Mouse (Mus musculus) lung, embryonic 14.5 days (tissue): ENCODE data around the gene Slc9a1. TPM values are rescaled to one million over a fixed set of nuclear protein-coding genes. Genes with fewer than 3 reads are reported as not detected.

Experiments
- ATAC-seq: fragments of 200-750 bp; cut with Nextera tagmentation; 2 replicates; pipeline ENCODE4 v1.8.0; 2017; ENCODE audit warnings: mild to moderate bottlenecking, moderate TSS enrichment, moderate library complexity; ENCODE audit not compliant: insufficient read depth
- DNase-seq: peaks from one replicate; pipeline ENCODE4 v3.0.0-alpha.2; 2015
- H3K27ac ChIP-seq: fragments of 300-500 bp; sonication (generic); 2 replicates; pipeline ENCODE4 v1.5.1; 2014; ENCODE audit warnings: low read depth, mild to moderate bottlenecking, moderate library complexity
- H3K27me3 ChIP-seq: fragments of 300-500 bp; sonication (generic); 2 replicates; pipeline ENCODE4 v1.6.1; 2014; ENCODE audit warnings: low read length, control low read depth; ENCODE audit not compliant: insufficient read depth
- H3K36me3 ChIP-seq: fragments of 300-500 bp; sonication (generic); 2 replicates; pipeline ENCODE4 v1.6.1; 2014; ENCODE audit warnings: control low read depth; ENCODE audit not compliant: insufficient read depth
- H3K4me1 ChIP-seq: fragments of 300-500 bp; sonication (generic); 2 replicates; pipeline ENCODE4 v1.6.1; 2014; ENCODE audit warnings: antibody characterized with exemption, control low read depth; ENCODE audit not compliant: insufficient read depth
- H3K4me2 ChIP-seq: fragments of 300-500 bp; sonication (generic); 2 replicates; pipeline ENCODE4 v1.6.1; 2014; ENCODE audit warnings: mild to moderate bottlenecking
- H3K4me3 ChIP-seq: fragments of 300-500 bp; sonication (generic); 2 replicates; pipeline ENCODE4 v1.5.1; 2014; ENCODE audit warnings: low read depth, low read length
- H3K9ac ChIP-seq: fragments of 300-500 bp; sonication (generic); 2 replicates; pipeline ENCODE4 v1.6.1; 2014
- H3K9me3 ChIP-seq: fragments of 300-500 bp; sonication (generic); 2 replicates; pipeline ENCODE4 v1.6.1; 2016; ENCODE audit warnings: low read depth, low read length, control low read depth
- CTCF ChIP-seq: IDR thresholded peaks from 2 replicates; pipeline ENCODE4 v1.5.1; 2016; ENCODE audit warnings: antibody characterized with exemption, low read depth
- WGBS: fragments of 180-500 bp; shearing (Covaris S2); extraction: QIAGEN DNeasy Blood & Tissue Kit; methylation state at CpG from one replicate; pipeline ENCODE4 v1.1.7; 2014; 5-methylcytosine and 5-hydroxymethylcytosine counted together
- polyA plus RNA-seq: library from polyadenylated mRNA; unstranded; fragments of >200 nt; fragmentation: Nextera tagmentation; extraction: Ambion mirVana; gene quantifications from 2 replicates; pipeline ENCODE4 v1.2.1, GENCODE M21; 2014

The Slc9a1 gene
- 8.7 and 9.7 TPM in 2 replicates for polyA plus RNA-seq

DNA sequence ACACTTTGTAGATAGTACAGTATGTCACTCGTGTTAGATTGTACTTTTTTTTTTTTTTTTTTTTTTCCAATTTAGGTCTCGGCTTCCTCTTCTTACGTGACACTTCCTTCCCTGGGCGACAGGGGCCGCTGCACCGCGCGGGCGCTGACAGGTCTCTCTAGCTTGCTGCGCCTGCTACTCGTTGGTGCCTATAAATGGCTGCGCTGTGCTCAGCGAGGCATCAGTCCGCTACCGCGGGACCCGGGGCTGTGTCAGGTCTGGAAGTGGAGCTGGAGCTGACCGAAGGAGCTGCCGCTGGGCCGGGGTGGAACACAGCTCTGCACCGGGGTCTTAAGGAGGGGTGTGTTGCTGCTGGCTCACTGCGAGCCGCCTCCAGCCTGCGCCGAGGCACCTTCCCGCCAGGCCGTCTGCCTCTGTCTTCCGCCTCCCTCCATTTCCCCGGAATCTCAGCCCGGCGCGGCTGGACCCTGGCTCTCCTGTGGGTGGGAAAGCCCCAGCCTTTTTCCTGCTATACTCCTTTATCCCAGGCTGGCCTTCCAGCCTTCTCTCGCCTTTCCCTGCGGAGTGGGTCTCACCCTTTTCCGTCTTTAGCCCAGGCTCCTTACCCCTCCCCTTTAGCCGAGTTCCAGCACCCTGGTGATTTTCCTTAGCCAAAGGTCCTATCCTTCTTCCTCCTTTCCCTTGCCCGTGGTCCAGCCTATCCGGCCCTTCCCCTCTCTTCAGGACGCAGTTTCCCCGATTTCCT, at the start of gene Slc9a1:
Gene Slc9a1 (plus strand): TSS at position 154 of the 745 bp plus-strand sequence.
- H3K4me1 ChIP-seq = peaks cover 29% of the 10 kb centered on the region
- peak within 1 kb of the TSS; percentile 83 for H3K27ac ChIP-seq
- WGBS = under 1% methylated on average over 40 of the region's 40 CpGs
- no peaks in the 10 kb centered on the region; the same call in 1 of the 2 replicates for H3K36me3 ChIP-seq
- DNase-seq (peak; percentile 97), ATAC-seq (peak; percentile 98)
- H3K4me3 ChIP-seq = peak within 1 kb of the TSS; percentile 90
- peak within 1 kb of the TSS; percentile 78 for H3K4me2 ChIP-seq
- peak; percentile 90 for TF ChIP-seq CTCF
- H3K9ac ChIP-seq = peak within 1 kb of the TSS; percentile 90
- H3K9me3 ChIP-seq = no peaks in the 10 kb centered on the region
- no peaks in the 10 kb centered on the region for H3K27me3 ChIP-seq

DNA sequence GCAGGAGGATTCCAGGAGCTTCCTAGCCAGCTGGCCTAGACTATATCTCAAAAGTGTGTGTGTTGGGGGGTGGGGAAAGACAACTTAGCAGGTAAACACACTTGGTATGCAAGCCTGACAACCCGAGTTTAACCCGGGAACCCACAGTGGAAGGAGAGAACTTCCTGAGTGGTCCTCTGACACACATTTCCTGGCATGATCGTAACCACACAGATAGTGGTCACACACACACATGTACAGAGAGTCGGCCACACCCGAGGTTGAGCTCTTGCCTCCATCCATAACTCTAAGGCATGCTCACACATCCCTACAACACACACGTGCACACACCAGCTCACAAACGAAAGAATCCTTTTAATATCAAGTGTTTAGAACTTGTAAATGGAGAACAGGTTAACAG, 41.4 kb upstream of the Slc9a1 start:
- DNase-seq = no peak
- Histone ChIP-seq H3K4me1 (0 out of 2 replicates have a peak, but pooled peaks cover 3% of the 10 kb centered on the region), H3K4me2 (no peak overlapping the region), H3K36me3 (no peaks in the 10 kb centered on the region), H3K9me3 (no peaks in the 10 kb centered on the region), H3K4me3 (no peak overlapping the region), H3K27ac (no peak overlapping the region), H3K27me3 (no peaks in the 10 kb centered on the region), H3K9ac (no peak overlapping the region)
- no peak for TF ChIP-seq CTCF
- WGBS = 51% methylated on average over 7 of the region's 7 CpGs
- no peak for ATAC-seq

DNA sequence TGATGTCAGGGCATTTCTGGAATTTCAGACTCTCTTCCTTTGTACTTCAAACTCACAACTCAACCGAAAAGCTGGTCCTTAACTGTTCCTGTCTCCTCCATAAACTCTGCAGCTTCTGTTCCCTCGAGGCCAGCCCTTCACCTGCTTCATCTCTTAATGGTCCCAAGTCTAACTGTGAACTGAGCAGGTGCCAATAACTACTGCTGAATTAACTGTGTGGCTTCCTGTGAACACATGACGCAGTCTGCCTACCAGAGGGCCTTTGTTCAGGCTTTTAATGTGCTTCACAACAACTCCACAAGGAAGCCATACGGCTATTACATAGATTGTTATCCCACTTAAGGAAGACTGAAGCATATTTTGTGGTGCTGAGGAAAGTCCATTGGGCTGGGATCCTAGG, 39.2 kb upstream of the Slc9a1 start:
- no peak overlapping the region for H3K27ac ChIP-seq
- ATAC-seq (no peak), DNase-seq (no peak)
- TF ChIP-seq CTCF = no peak
- no peak overlapping the region for H3K9ac ChIP-seq
- no peak overlapping the region for H3K4me3 ChIP-seq
- H3K4me1 ChIP-seq = 0 out of 2 replicates have a peak, but pooled peaks cover 3% of the 10 kb centered on the region
- H3K4me2 ChIP-seq = no peak overlapping the region
- WGBS = 84% methylated on average over 4 of the region's 4 CpGs
- no peaks in the 10 kb centered on the region for H3K36me3 ChIP-seq
- no peaks in the 10 kb centered on the region for H3K9me3 ChIP-seq
- no peaks in the 10 kb centered on the region for H3K27me3 ChIP-seq

DNA sequence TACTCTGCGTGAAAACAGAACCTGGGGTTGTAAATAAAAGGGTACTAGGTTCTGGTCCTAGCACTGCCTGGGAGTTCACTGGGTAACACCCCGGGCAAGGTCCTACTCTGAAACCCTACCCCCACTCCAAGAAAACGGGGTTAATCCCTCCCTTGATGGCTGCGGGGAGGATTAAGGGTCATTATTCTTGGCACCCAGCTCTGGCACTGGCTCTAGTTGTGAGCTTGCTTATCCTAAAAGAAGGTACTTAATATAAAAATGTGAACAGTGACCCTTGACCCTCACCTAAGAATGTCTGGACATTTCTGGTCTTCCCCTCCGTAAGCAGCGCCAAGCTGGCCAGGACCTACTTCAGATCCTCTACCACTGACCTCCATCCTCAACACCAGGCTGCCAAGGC, 36.2 kb upstream of the Slc9a1 start:
- no peak for ATAC-seq
- DNase-seq = no peak
- TF ChIP-seq CTCF = no peak
- H3K4me2 ChIP-seq = no peak overlapping the region
- no peaks in the 10 kb centered on the region for H3K27me3 ChIP-seq
- no peak overlapping the region for H3K9ac ChIP-seq
- H3K4me3 ChIP-seq = no peak overlapping the region
- no peak overlapping the region for H3K27ac ChIP-seq
- WGBS = 63% methylated on average over 6 of the region's 6 CpGs
- H3K4me1 ChIP-seq = no peaks in the 10 kb centered on the region
- no peaks in the 10 kb centered on the region for H3K36me3 ChIP-seq
- H3K9me3 ChIP-seq = no peaks in the 10 kb centered on the region

GRCm38 (mm10) chr4:133337833-133338520, 31.5 kb upstream of the Slc9a1 start:
- 8% methylated on average over 14 of the region's 14 CpGs for WGBS

DNA sequence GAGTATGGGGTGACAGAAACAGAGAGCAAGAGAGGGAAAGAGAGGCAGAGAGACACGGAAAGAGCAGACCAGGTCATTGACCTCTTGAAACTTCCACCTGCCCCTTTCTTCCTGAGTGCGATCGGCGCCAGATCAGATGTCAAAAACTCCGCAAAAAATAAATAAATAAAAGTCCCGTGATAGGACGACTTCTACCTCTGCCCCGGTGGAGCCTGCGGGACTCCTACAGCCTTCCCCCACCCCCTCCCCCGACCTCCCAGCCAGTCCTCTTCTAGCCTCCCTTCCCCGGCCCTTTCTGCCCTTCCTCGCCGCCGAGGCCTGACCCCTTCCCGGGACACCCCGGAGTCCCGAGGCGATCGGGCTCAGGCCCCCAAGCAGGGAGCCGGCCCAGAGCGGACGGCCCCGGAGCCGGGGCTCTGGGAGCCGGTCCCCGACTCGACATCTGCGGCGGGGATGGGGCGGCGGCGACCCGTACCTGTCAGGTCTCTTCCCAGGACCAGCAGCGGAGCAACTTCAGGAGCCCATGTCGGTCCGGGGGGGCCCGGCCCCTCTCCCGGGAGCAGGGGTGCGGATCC, 30.9 kb upstream of the Slc9a1 start:
- no peaks in the 10 kb centered on the region for H3K27me3 ChIP-seq
- H3K9me3 ChIP-seq = no peaks in the 10 kb centered on the region
- DNase-seq = peak; percentile 25
- no peaks in the 10 kb centered on the region for H3K4me1 ChIP-seq
- peak overlapping the region; percentile 65; the same call in 1 of the 2 replicates for H3K27ac ChIP-seq
- ATAC-seq = peak; percentile 29; the same call in 1 of the 2 replicates
- no peaks in the 10 kb centered on the region for H3K36me3 ChIP-seq
- 1% methylated on average over 39 of the region's 39 CpGs for WGBS
- H3K4me3 ChIP-seq = peak overlapping the region; percentile 85
- peak overlapping the region; percentile 88 for H3K9ac ChIP-seq
- peak overlapping the region; percentile 88 for H3K4me2 ChIP-seq
- no peak for TF ChIP-seq CTCF

More at GRCm38 (mm10) chr4:133337833-133338520, 31.5 kb upstream of the Slc9a1 start:
- H3K4me3 ChIP-seq = peak overlapping the region; percentile 85
- H3K27me3 ChIP-seq = no peaks in the 10 kb centered on the region
- no peak for TF ChIP-seq CTCF
- H3K4me2 ChIP-seq = peak overlapping the region; percentile 88
- no peaks in the 10 kb centered on the region for H3K36me3 ChIP-seq
- DNase-seq = peak; percentile 19
- no peak overlapping the region for H3K27ac ChIP-seq
- no peaks in the 10 kb centered on the region for H3K9me3 ChIP-seq
- peak overlapping the region; percentile 88 for H3K9ac ChIP-seq
- no peaks in the 10 kb centered on the region for H3K4me1 ChIP-seq
- no peak for ATAC-seq
